In the genomic region with DNA sequence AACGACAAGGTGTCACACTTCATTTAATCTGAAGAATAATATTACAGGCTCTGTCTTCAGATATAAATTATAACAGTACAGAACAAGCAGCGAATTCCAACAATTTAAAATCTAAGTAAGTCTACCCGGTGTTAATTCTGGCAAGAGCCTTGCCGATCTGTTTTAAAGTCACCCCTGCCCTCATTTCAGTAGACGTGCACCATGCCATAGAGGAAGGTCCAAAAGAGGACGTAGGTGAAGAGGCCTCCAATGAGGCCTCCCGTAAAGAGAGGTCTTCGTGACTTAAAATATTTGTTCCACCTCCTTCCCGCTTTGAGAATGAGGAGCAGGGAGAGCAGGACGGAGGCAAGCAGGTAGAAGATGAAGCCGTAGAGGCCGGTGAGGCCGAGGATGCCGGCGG, we compare ENCODE assay signal across 1 mouse cellular context.
TF ChIP-seq lines count a peak whose summit lies in the region.

No protein-coding gene starts in this region.

TF ChIP-seq in CH12.LX, 34 proteins besides CTCF, POLR2A, EP300 and RAD21:
- TF ChIP-seq JUND (conservative IDR thresholded peaks at IDR 0.05; ENCODE audit: low read depth, low read length) = no peak
- TF ChIP-seq MXI1 (IDR thresholded peaks at IDR 0.05; ENCODE audit: low read depth, low read length) = no peak
- TF ChIP-seq BHLHE40 (IDR thresholded peaks at IDR 0.05; ENCODE audit: low read depth, low read length) = no peak
- no peak for TF ChIP-seq TCF12 (IDR thresholded peaks at IDR 0.05; ENCODE audit: low read depth, low read length)
- TF ChIP-seq NRF1 (IDR thresholded peaks at IDR 0.05; ENCODE audit: low read depth, low read length) = no peak
- TF ChIP-seq MAZ (IDR thresholded peaks at IDR 0.05; ENCODE audit: low read depth, low read length) = no peak
- TF ChIP-seq MAFK (IDR thresholded peaks at IDR 0.05; ENCODE audit: insufficient replicate concordance, low read length) = no peak
- TF ChIP-seq KAT2A (IDR thresholded peaks at IDR 0.05; ENCODE audit: insufficient replicate concordance, low read length) = no peak
